Mouse (Mus musculus) fibroblast of lung, adult 2 months (primary cell): ENCODE data around the gene Nufip1.

Source experiments
- DNase-seq: peaks from one replicate; pipeline ENCODE4 v3.0.0-alpha.2; 2011; ENCODE audit warnings: low read depth

Nufip1 gene

DNA sequence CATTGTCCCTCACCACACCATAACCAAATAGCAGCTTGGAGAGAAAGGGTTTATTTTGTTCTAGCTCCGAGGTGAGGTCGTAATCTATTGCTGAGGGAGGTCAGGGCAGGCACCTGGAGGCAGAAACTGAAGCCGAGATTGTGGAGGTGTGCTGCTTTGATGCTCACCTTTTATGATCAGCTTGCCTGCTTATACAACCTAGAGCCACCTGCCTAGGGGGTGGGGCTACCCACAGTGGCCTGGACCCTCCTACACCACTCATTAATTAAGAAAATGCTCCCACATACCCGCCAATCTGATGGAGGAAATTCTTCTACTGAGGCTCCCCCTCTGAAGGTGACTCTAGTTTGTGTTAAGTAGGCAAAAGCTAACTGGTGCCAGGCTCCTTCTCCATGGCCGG lies 74.7 kb downstream of the Nufip1 start:
- no peak for DNase-seq

DNA sequence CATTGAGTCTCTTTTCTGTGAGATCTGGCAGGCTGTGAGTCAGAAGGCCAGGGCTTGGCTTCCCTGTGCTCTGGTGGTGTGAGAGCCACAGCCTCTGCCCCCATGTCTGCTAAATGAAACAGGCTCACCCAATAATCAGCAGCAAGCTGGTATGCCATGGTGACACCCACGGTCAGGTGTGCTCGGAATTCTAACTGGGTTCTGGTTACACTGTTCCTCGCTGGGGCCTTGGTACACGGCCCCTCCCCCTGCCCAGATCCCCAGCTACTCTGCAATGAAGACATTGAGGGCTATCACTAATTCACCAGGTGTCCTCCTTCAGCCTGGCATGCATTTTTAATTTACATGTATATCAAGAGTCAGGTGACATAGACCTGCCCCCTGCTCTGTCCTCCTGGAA lies 75.6 kb downstream of the Nufip1 start:
- DNase-seq: no peak
